Mouse (Mus musculus): Measurements from ENCODE around the gene Acbd5. TPM values are rescaled to one million over a fixed set of nuclear protein-coding genes. Genes with fewer than 3 reads are reported as not detected.
"Not testable (repeated sequence)": the region's sequence is repeated elsewhere in the genome, so short reads cannot be mapped to it uniquely, and the experiment has no call there.

Acbd5 gene
- polyA plus RNA-seq, 1 experiment: 49.1 TPM

GRCm38 (mm10) chr2:23028826-23029225 is 39.1 kb upstream of the Acbd5 start:
- peaks cover 7% of the 10 kb centered on the region for H3K4me1 ChIP-seq (ENCODE audit: control insufficient read depth, insufficient read depth, low read length)
- H3K4me3 ChIP-seq (replicated peaks; ENCODE audit: insufficient read depth, low read depth, low read length): no peak overlapping the region
- peak in 1 of 2 experiments; percentile 42 for DNase-seq
- WGBS: 16% methylated on average over 4 of the region's 4 CpGs
- no peaks in the 10 kb centered on the region for H3K27me3 ChIP-seq (ENCODE audit: control insufficient read depth, insufficient read depth, low read length)
- TF ChIP-seq POLR2A (IDR thresholded peaks at IDR 0.05; ENCODE audit: borderline replicate concordance, insufficient read depth, low read length) (no peak), CTCF (IDR thresholded peaks at IDR 0.05; ENCODE audit: borderline replicate concordance, insufficient read depth, low read depth, low read length) (no peak)
- no peak overlapping the region for H3K27ac ChIP-seq (ENCODE audit: insufficient read depth, low read length)

GRCm38 (mm10) chr2:23030631-23031030 is 37.3 kb upstream of the Acbd5 start:
- H3K27ac ChIP-seq (ENCODE audit: insufficient read depth, low read length): no peak overlapping the region
- TF ChIP-seq POLR2A (IDR thresholded peaks at IDR 0.05; ENCODE audit: borderline replicate concordance, insufficient read depth, low read length): no peak
- no peak for TF ChIP-seq CTCF (IDR thresholded peaks at IDR 0.05; ENCODE audit: borderline replicate concordance, insufficient read depth, low read depth, low read length)
- no peak overlapping the region for H3K4me3 ChIP-seq (replicated peaks; ENCODE audit: insufficient read depth, low read depth, low read length)
- no peak for DNase-seq
- no peaks in the 10 kb centered on the region for H3K27me3 ChIP-seq (ENCODE audit: control insufficient read depth, insufficient read depth, low read length)
- peaks cover 9% of the 10 kb centered on the region for H3K4me1 ChIP-seq (ENCODE audit: control insufficient read depth, insufficient read depth, low read length)
- 99% methylated on average over 4 of the region's 4 CpGs for WGBS

- WGBS: 29% methylated on average over 3 of the region's 3 CpGs
- peak in 1 of 2 experiments; percentile 66 for DNase-seq
- H3K27me3 ChIP-seq (ENCODE audit: control insufficient read depth, insufficient read depth, low read length): no peaks in the 10 kb centered on the region
- H3K27ac ChIP-seq (ENCODE audit: insufficient read depth, low read length): no peak overlapping the region
- peaks cover 5% of the 10 kb centered on the region; the same call in 1 of the 2 replicates for H3K4me1 ChIP-seq (ENCODE audit: control insufficient read depth, insufficient read depth, low read length)
- H3K4me3 ChIP-seq (replicated peaks; ENCODE audit: insufficient read depth, low read depth, low read length): no peak overlapping the region
- TF ChIP-seq POLR2A (IDR thresholded peaks at IDR 0.05; ENCODE audit: borderline replicate concordance, insufficient read depth, low read length): no peak
- TF ChIP-seq CTCF (IDR thresholded peaks at IDR 0.05; ENCODE audit: borderline replicate concordance, insufficient read depth, low read depth, low read length): no peak
Observed at GRCm38 (mm10) chr2:23034692-23035435, 33.1 kb upstream of the Acbd5 start.

- 87% methylated on average over 1 of the region's 1 CpGs for WGBS
- H3K4me3 ChIP-seq (replicated peaks; ENCODE audit: insufficient read depth, low read depth, low read length): no peak overlapping the region
- no peak overlapping the region for H3K27ac ChIP-seq (ENCODE audit: insufficient read depth, low read length)
- TF ChIP-seq CTCF (IDR thresholded peaks at IDR 0.05; ENCODE audit: borderline replicate concordance, insufficient read depth, low read depth, low read length) (no peak), POLR2A (IDR thresholded peaks at IDR 0.05; ENCODE audit: borderline replicate concordance, insufficient read depth, low read length) (no peak)
- peaks cover 5% of the 10 kb centered on the region; the same call in 1 of the 2 replicates for H3K4me1 ChIP-seq (ENCODE audit: control insufficient read depth, insufficient read depth, low read length)
- H3K27me3 ChIP-seq (ENCODE audit: control insufficient read depth, insufficient read depth, low read length): no peaks in the 10 kb centered on the region
- no peak for DNase-seq
Observed at GRCm38 (mm10) chr2:23035467-23035866, 32.5 kb upstream of the Acbd5 start.

- no peak for TF ChIP-seq POLR2A (IDR thresholded peaks at IDR 0.05; ENCODE audit: borderline replicate concordance, insufficient read depth, low read length)
- no peak for TF ChIP-seq CTCF (IDR thresholded peaks at IDR 0.05; ENCODE audit: borderline replicate concordance, insufficient read depth, low read depth, low read length)
- no peak for DNase-seq
- under 1% methylated on average over 51 of the region's 59 CpGs for WGBS
- Histone ChIP-seq H3K27ac (ENCODE audit: insufficient read depth, low read length) (peak overlapping the region; percentile 63), H3K4me3 (replicated peaks; ENCODE audit: insufficient read depth, low read depth, low read length) (peak overlapping the region; percentile 71), H3K27me3 (ENCODE audit: control insufficient read depth, insufficient read depth, low read length) (no peaks in the 10 kb centered on the region), H3K4me1 (ENCODE audit: control insufficient read depth, insufficient read depth, low read length) (peaks cover 5% of the 10 kb centered on the region; the same call in 1 of the 2 replicates)
Observed at GRCm38 (mm10) chr2:23039082-23040000, 28.6 kb upstream of the Acbd5 start.

- no peaks in the 10 kb centered on the region for H3K27me3 ChIP-seq (ENCODE audit: control insufficient read depth, insufficient read depth, low read length)
- WGBS: 2% methylated on average over 23 of the region's 24 CpGs
- H3K27ac ChIP-seq (ENCODE audit: insufficient read depth, low read length): peak within 1 kb of the TSS; percentile 63
- peak within 1 kb of the TSS; percentile 71 for H3K4me3 ChIP-seq (replicated peaks; ENCODE audit: insufficient read depth, low read depth, low read length)
- H3K4me1 ChIP-seq (ENCODE audit: control insufficient read depth, insufficient read depth, low read length): peaks cover 4% of the 10 kb centered on the region; the same call in 1 of the 2 replicates
- DNase-seq: peak; percentile 90 to 95
- TF ChIP-seq CTCF (IDR thresholded peaks at IDR 0.05; ENCODE audit: borderline replicate concordance, insufficient read depth, low read depth, low read length) (no peak), POLR2A (IDR thresholded peaks at IDR 0.05; ENCODE audit: borderline replicate concordance, insufficient read depth, low read length) (peak; percentile 89)
Observed at GRCm38 (mm10) chr2:23040001-23040646, 27.8 kb upstream of the Acbd5 start, which contains the start of gene Abi1. Gene Abi1, minus strand, starts transcription at chr2:23040241.

- not testable (repeated sequence) for DNase-seq; H3K27me3 ChIP-seq (ENCODE audit: control insufficient read depth, insufficient read depth, low read length); H3K4me3 ChIP-seq (replicated peaks; ENCODE audit: insufficient read depth, low read depth, low read length); H3K4me1 ChIP-seq (ENCODE audit: control insufficient read depth, insufficient read depth, low read length); H3K27ac ChIP-seq (ENCODE audit: insufficient read depth, low read length)
- 85% methylated on average over 7 of the region's 7 CpGs for WGBS
Observed at GRCm38 (mm10) chr2:23040690-23041089, 27.3 kb upstream of the Acbd5 start.
